Mouse (Mus musculus) small intestine, adult 2 months (tissue): ENCODE measurements around the gene 0610030E20Rik. TPM values are rescaled to one million over a fixed set of nuclear protein-coding genes. Genes with fewer than 3 reads are reported as not detected.

Experiments
- H3K27ac ChIP-seq: fragments of 200-500 bp; 2 replicates; pipeline ENCODE4 v1.5.1; 2012; ENCODE audit warnings: low read depth, low read length, control low read depth, inconsistent platforms; ENCODE audit not compliant: insufficient read depth
- H3K27me3 ChIP-seq: fragments of 200-500 bp; 2 replicates; pipeline ENCODE4 v1.6.1; 2012; ENCODE audit warnings: mild to moderate bottlenecking, moderate library complexity, low read length, inconsistent platforms; ENCODE audit not compliant: control insufficient read depth, insufficient read depth
- H3K36me3 ChIP-seq: fragments of 200-500 bp; 2 replicates; pipeline ENCODE4 v1.6.1; 2012; ENCODE audit warnings: mild to moderate bottlenecking, low read length, control low read depth, inconsistent platforms; ENCODE audit not compliant: control insufficient read depth, insufficient read depth
- H3K4me1 ChIP-seq: fragments of 200-500 bp; 2 replicates; pipeline ENCODE4 v1.6.1; 2012; ENCODE audit warnings: low read length, inconsistent platforms, mixed read lengths; ENCODE audit not compliant: control insufficient read depth, insufficient read depth, insufficient read length
- H3K4me3 ChIP-seq: fragments of 200-500 bp; 2 replicates; pipeline ENCODE4 v1.5.1; 2012; ENCODE audit warnings: low read depth, mild to moderate bottlenecking, control low read depth, inconsistent platforms, low read length, moderate library complexity
- CTCF ChIP-seq: fragments of 200-500 bp; IDR thresholded peaks from 2 replicates; pipeline ENCODE4 v1.5.1; 2012; ENCODE audit warnings: low read depth, mild to moderate bottlenecking, control low read depth, inconsistent platforms, low read length, moderate library complexity, mixed read lengths; ENCODE audit not compliant: insufficient replicate concordance, insufficient read length; ENCODE audit errors: extremely low read depth
- POLR2A ChIP-seq: fragments of 200-500 bp; IDR thresholded peaks from 2 replicates; pipeline ENCODE4 v1.6.1; 2012; ENCODE audit warnings: low read depth, mild to moderate bottlenecking, control low read depth, inconsistent platforms, low read length, moderate library complexity
- WGBS: fragments of 180-500 bp; shearing (Covaris S2); methylation state at CpG from one replicate; pipeline ENCODE4 v1.1.7; 2018; 5-methylcytosine and 5-hydroxymethylcytosine counted together
- polyA plus RNA-seq: library from polyadenylated mRNA; depleted of rRNA; stranded (reverse); fragments of >200 nt; gene quantifications from 2 replicates; pipeline ENCODE4 v1.2.3, GENCODE M21; 2012

The 0610030E20Rik gene
- polyA plus RNA-seq, 1 experiment = 12.7 TPM

DNA sequence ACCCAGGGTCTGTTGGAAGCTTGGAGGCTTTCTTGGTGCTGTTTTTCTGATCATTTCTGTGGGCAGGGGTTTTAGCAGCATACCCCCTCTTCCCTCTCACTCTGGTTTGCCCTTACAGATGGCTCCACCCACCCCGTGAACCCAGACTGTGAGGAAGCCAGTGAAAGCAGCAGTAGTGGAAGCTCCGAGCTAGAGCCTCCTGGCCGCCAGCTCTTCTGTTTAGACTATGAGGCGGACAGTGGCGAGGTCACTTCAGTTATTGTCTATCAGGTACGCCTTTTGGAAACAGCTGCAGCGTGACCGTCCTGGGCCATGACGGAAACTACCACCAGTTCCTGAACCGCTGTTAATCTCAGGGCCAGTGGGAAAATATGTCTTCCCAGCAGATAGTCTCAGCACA, 1.3 kb downstream of the 0610030E20Rik start:
- WGBS = 81% methylated on average over 10 of the region's 10 CpGs
- Histone ChIP-seq H3K4me3 (peak overlapping the region; percentile 3; the same call in 1 of the 2 replicates), H3K27ac (no peak overlapping the region), H3K4me1 (peaks cover 9% of the 10 kb centered on the region), H3K27me3 (no peaks in the 10 kb centered on the region), H3K36me3 (peaks cover 25% of the 10 kb centered on the region)
- no peak for TF ChIP-seq CTCF
- no peak for TF ChIP-seq POLR2A

DNA sequence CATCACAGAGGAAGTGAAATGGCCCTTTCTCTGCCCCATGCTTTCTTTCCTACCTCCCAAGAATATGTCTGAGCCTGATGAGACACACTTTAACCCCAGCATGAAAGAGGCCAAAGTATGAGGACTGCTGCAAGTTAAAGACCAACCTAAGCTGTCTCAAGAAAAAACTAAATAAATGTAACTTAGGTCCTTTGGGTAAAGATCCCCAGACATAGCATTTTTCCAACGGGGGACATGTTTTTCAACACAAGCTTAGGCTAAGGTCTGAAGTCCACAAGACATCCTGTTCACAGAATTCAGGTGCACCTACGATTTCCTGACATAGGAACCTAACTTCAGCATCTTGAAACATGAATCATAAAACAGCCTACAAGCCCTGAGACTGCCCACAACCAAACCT, 3.1 kb downstream of the 0610030E20Rik start:
- peaks cover 18% of the 10 kb centered on the region for H3K4me1 ChIP-seq
- H3K4me3 ChIP-seq = no peak overlapping the region
- TF ChIP-seq CTCF (no peak), POLR2A (no peak)
- 66% methylated on average over 2 of the region's 2 CpGs for WGBS
- no peak overlapping the region for H3K27ac ChIP-seq
- H3K27me3 ChIP-seq = no peaks in the 10 kb centered on the region
- H3K36me3 ChIP-seq = peaks cover 25% of the 10 kb centered on the region

DNA sequence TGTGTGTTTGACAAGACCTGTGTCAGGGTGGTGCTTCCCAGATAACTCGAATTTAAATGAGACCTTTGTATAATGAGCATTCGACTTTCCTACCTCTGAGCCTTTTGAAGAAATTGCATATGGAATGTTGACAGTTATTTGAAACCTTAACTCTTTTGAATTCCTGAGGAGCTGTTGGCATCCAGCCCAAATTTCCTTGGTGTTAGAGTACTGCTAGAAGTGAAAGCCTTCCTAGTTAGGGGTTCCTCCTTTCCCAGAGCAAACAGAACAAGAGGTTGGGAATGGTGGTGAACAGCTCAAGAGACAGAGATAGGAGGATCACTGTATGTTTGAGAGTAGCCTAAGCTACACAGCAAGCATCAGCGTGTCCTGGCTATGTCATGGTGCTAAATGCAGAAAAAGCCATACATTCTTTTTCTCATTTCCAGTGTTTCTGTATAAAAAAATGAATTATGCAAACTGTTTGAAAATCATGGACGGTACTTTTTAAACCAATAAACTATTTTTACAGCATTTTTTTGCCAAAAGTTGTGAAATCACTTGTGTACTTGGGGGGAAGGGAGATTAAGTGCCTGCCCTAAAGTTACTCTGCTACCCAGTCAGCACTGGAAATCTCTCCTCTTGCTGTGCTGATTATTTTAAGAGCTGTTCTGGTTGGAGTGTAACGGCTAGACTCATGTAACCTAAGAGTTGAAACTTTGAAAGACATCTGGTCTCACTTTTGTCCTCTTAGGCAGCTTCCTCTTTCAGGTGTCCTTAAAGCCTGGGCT, 5.7 kb downstream of the 0610030E20Rik start:
- Histone ChIP-seq H3K27ac (no peak overlapping the region), H3K36me3 (peaks cover 25% of the 10 kb centered on the region), H3K4me1 (peaks cover 20% of the 10 kb centered on the region), H3K27me3 (no peaks in the 10 kb centered on the region), H3K4me3 (no peak overlapping the region)
- TF ChIP-seq POLR2A = no peak
- TF ChIP-seq CTCF = no peak
- 61% methylated on average over 5 of the region's 5 CpGs for WGBS

DNA sequence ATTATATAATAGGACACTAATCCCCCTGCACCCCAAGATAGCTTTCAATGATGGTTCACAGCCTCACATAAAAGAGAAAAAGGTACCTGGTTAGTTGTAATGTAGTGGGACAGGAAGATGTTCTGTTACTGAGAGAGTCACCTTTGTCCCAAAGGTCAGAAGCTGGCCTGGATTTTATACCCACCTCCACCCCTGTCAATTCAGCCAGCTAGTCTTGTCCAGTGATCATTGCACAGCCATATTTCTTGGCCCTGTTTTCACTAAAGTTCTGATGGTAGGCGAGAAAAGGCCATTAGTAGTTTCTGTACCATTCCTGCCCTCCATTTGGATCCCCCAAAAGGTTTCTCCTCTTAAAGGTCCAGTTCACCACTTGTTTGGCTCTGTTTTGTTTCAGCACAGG, 6.9 kb downstream of the 0610030E20Rik start:
- Histone ChIP-seq H3K27ac (peak overlapping the region; percentile 43; the same call in 1 of the 2 replicates), H3K4me3 (no peak overlapping the region), H3K4me1 (peaks cover 13% of the 10 kb centered on the region), H3K36me3 (peaks cover 28% of the 10 kb centered on the region), H3K27me3 (no peaks in the 10 kb centered on the region)
- WGBS = 73% methylated on average over 1 of the region's 1 CpGs
- no peak for TF ChIP-seq POLR2A
- TF ChIP-seq CTCF = no peak

DNA sequence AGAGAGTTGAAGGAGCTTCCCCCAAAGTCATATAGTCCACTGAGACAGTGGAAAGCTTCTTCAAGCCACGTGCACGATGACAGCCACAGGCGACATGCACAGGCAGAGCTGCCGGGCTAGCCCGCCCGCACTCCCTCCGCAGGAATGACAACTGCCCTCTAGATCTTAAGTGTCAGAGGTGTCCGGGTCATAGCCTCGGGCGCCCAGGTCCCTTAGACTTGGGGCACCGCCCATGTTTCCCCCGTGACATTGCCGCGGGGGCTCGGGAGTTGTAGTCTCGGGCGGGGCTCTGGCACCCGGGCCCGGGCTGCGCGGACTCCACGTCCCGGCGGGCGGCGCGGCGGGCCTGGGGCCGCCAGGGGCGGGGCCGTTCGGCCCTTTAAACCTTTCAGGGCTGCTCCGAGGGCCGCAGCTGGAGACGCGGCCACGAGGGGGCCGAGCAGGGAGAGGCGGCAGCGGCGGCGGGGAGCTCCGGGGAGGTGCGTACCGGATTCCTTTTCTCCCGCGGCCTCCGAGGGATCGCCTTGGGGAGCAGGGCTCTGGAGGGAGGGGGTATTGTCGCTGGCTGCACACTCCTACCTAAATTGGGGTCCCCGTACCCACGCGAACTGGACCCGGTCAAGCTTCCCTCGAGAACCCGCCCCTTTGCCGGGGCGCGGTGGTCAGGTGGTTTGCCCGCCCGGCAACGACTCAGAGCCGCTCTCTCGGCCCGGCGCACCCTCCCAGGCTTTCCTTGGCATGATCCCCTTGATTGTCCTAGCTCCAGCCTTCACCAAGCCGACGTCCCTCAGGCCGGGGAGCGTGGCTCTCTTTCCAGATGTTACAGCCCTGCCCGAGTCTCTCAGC, 8.2 kb downstream of the 0610030E20Rik start, which contains the start of gene Tmem150a:
TSS of gene Tmem150a (plus strand) at position 382 of the 846 bp plus-strand sequence.
- WGBS = under 1% methylated on average over 71 of the region's 71 CpGs
- Histone ChIP-seq H3K27me3 (no peaks in the 10 kb centered on the region), H3K4me3 (peak within 1 kb of the TSS; percentile 86), H3K36me3 (peaks cover 23% of the 10 kb centered on the region), H3K27ac (peak within 1 kb of the TSS; percentile 52), H3K4me1 (peaks cover 15% of the 10 kb centered on the region)
- no peak for TF ChIP-seq CTCF
- no peak for TF ChIP-seq POLR2A

DNA sequence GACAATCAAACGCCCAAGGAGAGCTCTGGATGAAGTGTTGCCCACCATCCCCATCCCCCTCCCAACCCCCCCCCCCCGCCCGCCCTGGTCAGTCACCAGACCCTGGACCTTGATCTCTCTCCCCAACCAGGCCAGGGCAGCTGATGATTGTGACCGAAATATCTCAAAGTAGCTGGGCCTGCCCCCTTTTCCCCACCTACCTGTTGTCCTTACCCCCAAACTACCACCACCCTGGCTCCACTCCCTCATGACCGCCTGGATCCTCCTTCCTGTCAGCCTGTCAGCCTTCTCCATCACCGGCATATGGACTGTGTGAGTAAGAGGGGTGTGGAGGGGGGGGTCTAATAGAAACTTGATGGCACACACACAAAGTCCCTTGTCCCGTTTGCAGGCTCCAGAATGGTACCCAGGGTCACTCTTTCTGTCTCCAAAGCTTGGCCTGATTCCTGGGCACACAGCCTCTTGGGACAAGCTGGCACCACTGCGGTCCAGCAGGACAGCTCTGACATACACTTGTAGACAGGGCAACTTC, 8.9 kb downstream of the 0610030E20Rik start:
- H3K27ac ChIP-seq = no peak overlapping the region
- H3K4me3 ChIP-seq = peak overlapping the region; percentile 86
- no peaks in the 10 kb centered on the region for H3K27me3 ChIP-seq
- peaks cover 21% of the 10 kb centered on the region for H3K4me1 ChIP-seq
- WGBS = 54% methylated on average over 8 of the region's 8 CpGs
- TF ChIP-seq CTCF = no peak
- TF ChIP-seq POLR2A = no peak
- H3K36me3 ChIP-seq = peaks cover 21% of the 10 kb centered on the region
